8 mouse cellular contexts compared by ENCODE assay signal in the genomic region with DNA sequence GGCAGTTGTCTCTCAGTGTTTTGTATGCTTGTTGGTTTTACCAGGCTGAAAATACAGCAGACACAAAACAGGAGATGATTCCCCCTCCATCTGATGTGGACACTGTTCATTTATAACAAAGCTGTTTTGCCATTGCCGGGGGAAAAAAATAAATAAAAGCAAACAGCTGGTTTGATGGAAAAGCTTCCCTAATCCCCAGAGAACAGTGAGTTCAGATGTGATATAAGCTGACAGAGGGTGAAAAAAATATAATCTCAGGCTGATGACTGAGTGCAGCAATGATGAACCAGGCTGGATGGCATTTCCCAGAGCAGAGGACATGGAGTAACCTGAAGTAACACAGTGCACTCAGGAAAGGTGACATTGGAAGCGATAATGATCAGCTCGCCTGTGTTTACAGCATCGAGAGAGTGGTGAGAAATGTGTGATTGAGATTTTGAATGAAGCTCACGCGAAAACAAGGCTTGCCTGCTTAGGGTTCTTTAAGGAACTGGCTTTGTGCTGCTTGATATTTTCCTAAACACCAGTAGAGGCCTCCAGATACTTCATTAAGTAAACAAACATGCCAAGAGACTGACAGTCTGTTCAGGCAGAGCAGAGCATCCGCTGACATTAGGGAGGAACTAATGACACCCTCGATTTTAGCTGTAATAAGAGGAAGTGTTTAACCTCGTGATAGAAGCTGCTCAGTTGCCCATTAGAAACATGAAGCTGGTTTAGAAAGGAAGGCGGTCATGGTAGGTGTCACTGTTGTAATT.
A peak's percentile ranks its signal among the peaks of the same experiment; 100 is the strongest.
DNase-seq lines count a peak whose midpoint lies in the region; ATAC-seq and TF ChIP-seq lines count a peak whose summit lies in the region.

No protein-coding gene starts in this region.

- no peaks in the 10 kb centered on the region for H3K36me3 ChIP-seq in hindbrain, embryonic 16.5 days (ENCODE audit: control insufficient read depth, insufficient read depth, low read length)
- H3K36me3 ChIP-seq in neural tube, embryonic 15.5 days = no peaks in the 10 kb centered on the region

- no peaks in the 10 kb centered on the region for H3K9me3 ChIP-seq in hindbrain, embryonic 16.5 days (ENCODE audit: control insufficient read depth, low read length)
- no peaks in the 10 kb centered on the region for H3K9me3 ChIP-seq in neural tube, embryonic 15.5 days (replicated peaks)

- H3K4me2 ChIP-seq in hindbrain, embryonic 16.5 days (ENCODE audit: low read length) = no peak overlapping the region
- no peak overlapping the region for H3K4me2 ChIP-seq in neural tube, embryonic 15.5 days

- WGBS in hindbrain, embryonic 16.5 days = 36% methylated on average over 10 of the region's 10 CpGs
- 43% methylated on average over 10 of the region's 10 CpGs for WGBS in neural tube, embryonic 15.5 days

- intact Hi-C loops in left cerebral cortex, adult 2 months (cut with DNase I) = no loop called here
- intact Hi-C loops in left cerebral cortex, postnatal 36 days (cut with DNase I) = no loop called here

- TF ChIP-seq CTCF in left cerebral cortex, adult 2 months (IDR thresholded peaks at IDR 0.05) = peak; percentile 9; the same call in 1 of the 2 replicates

- peak overlapping the region; percentile 22; the same call in 1 of the 2 replicates for H3K9ac ChIP-seq in hindbrain, embryonic 16.5 days (ENCODE audit: low read depth, low read length)
- H3K9ac ChIP-seq in neural tube, embryonic 15.5 days (replicated peaks) = no peak overlapping the region; the same call in 1 of the 2 replicates

- H3K4me3 ChIP-seq in left cerebral cortex, adult 2 months = no peak overlapping the region
- no peak overlapping the region for H3K4me3 ChIP-seq in hindbrain, embryonic 16.5 days (ENCODE audit: low read length)
- H3K4me3 ChIP-seq in neural tube, embryonic 15.5 days (replicated peaks) = no peak overlapping the region

- H3K4me1 ChIP-seq in hindbrain, embryonic 16.5 days (ENCODE audit: control insufficient read depth, insufficient read depth, low read depth, low read length) = peaks cover 10% of the 10 kb centered on the region
- H3K4me1 ChIP-seq in neural tube, embryonic 15.5 days = peaks cover 14% of the 10 kb centered on the region

- ATAC-seq in hindbrain, embryonic 16.5 days = peak; percentile 71
- peak; percentile 31; the same call in 1 of the 2 replicates for ATAC-seq in neural tube, embryonic 15.5 days (ENCODE audit: low FRiP score)

- peak; percentile 3 for DNase-seq in cerebellum, adult 9-10 months
- no peak for DNase-seq in cerebellum, adult 8-10 months
- no peak for DNase-seq in left cerebral cortex, adult 2 months (ENCODE audit: extremely low spot score in 1 of 2, low spot score in 2 of 2)
- DNase-seq in left cerebral cortex, postnatal 36 days (ENCODE audit: low spot score in 2 of 2) = no peak
- no peak for DNase-seq in ovary, postnatal 10 days (ENCODE audit: low spot score)
- DNase-seq in embryo, embryonic 10.5 days (ENCODE audit: low spot score) = no peak

- H3K27ac ChIP-seq in left cerebral cortex, adult 2 months = no peak overlapping the region
- peak overlapping the region; percentile 59; the same call in 1 of the 2 replicates for H3K27ac ChIP-seq in hindbrain, embryonic 16.5 days (ENCODE audit: low read depth, low read length)
- peak overlapping the region; percentile 42 for H3K27ac ChIP-seq in neural tube, embryonic 15.5 days (replicated peaks)

- H3K27me3 ChIP-seq in hindbrain, embryonic 16.5 days (replicated peaks; ENCODE audit: control insufficient read depth, insufficient read depth, low read length) = no peaks in the 10 kb centered on the region
- H3K27me3 ChIP-seq in neural tube, embryonic 15.5 days (replicated peaks) = no peaks in the 10 kb centered on the region
